Mouse (Mus musculus): ENCODE data around the gene Slc25a45. TPM values are rescaled to one million over a fixed set of nuclear protein-coding genes. Genes with fewer than 3 reads are reported as not detected.

Gene Slc25a45
- total RNA-seq, 4 experiments from 2014 or later, result 12.8 to 21.7 (median 17.5) TPM

GRCm38 (mm10) chr19:5840890-5841388 lies 36.7 kb upstream of the Slc25a45 start:
- DNase-seq, result no peak

GRCm38 (mm10) chr19:5841389-5841946 lies 36.1 kb upstream of the Slc25a45 start:
- peak; percentile 28 for DNase-seq

- peak; percentile 5 for DNase-seq
Measured at GRCm38 (mm10) chr19:5841999-5842784, 35.4 kb upstream of the Slc25a45 start.

GRCm38 (mm10) chr19:5842785-5843730 lies 34.5 kb upstream of the Slc25a45 start:
- DNase-seq, result peak; percentile 55

- DNase-seq, result peak; percentile 42
Measured at GRCm38 (mm10) chr19:5843781-5844691, 33.6 kb upstream of the Slc25a45 start.

- DNase-seq, result no peak
Measured at GRCm38 (mm10) chr19:5844831-5845318, 32.7 kb upstream of the Slc25a45 start.

GRCm38 (mm10) chr19:5845319-5846135 lies 32.1 kb upstream of the Slc25a45 start:
- DNase-seq, result peak; percentile 95

- peak; percentile 20 for DNase-seq
Measured at GRCm38 (mm10) chr19:5846154-5846553, 31.5 kb upstream of the Slc25a45 start.

GRCm38 (mm10) chr19:5846557-5847305 lies 30.9 kb upstream of the Slc25a45 start:
- peak; percentile 86 for DNase-seq

- peak; percentile 25 for DNase-seq
Measured at GRCm38 (mm10) chr19:5847306-5847796, 30.3 kb upstream of the Slc25a45 start.

GRCm38 (mm10) chr19:5848032-5848825 lies 29.4 kb upstream of the Slc25a45 start:
- peak; percentile 88 for DNase-seq

GRCm38 (mm10) chr19:5848826-5849672 lies 28.6 kb upstream of the Slc25a45 start:
- DNase-seq, result peak; percentile 86

- DNase-seq, result peak; percentile 92
Measured at GRCm38 (mm10) chr19:5849843-5850527, 27.6 kb upstream of the Slc25a45 start.

GRCm38 (mm10) chr19:5850860-5851259 lies 26.7 kb upstream of the Slc25a45 start:
- DNase-seq, result no peak

GRCm38 (mm10) chr19:5851481-5851971 lies 26.1 kb upstream of the Slc25a45 start:
- peak; percentile 14 for DNase-seq

GRCm38 (mm10) chr19:5852035-5852722 lies 25.4 kb upstream of the Slc25a45 start:
- no peak for DNase-seq
